Mouse (Mus musculus) erythroblast, embryonic 14.5 days (primary cell): ENCODE data around the gene Drc3.

Source experiments
- GATA1 ChIP-seq: IDR thresholded peaks from 2 replicates; pipeline ENCODE4 v1.6.1; 2012; ENCODE audit warnings: low read length, inconsistent platforms, mixed read lengths
- TAL1 ChIP-seq: IDR thresholded peaks from 3 replicates; pipeline ENCODE4 v1.6.1; 2012; ENCODE audit warnings: low read length, inconsistent platforms, mixed read lengths

GRCm38 (mm10) chr11:60384762-60385421, 31.8 kb downstream of the Drc3 start:
- TF ChIP-seq TAL1, result no peak
- TF ChIP-seq GATA1, result no peak
